Mouse (Mus musculus): Measurements from ENCODE around the gene F7.

DNA sequence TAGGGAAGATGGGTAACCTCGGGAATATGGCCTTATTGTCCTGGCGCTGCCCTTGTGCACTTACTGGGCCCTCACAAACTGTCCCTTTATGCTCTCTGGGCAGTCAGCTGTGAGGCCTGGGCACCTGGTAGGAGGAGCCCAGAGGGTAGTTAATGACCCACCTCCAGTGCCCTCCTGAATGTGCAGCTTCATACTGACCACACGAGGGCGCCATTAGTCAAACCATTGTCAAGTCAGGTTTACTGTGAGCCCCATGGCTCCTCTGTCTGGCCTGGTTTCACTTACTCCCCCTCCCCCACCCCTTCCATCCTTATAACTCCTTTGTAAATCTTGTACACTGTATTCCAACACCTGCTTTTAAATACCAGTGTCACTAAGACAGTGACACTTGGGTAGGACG lies 47.1 kb upstream of the F7 start:
- TF ChIP-seq EP300 (IDR thresholded peaks at IDR 0.05; ENCODE audit: low read depth) (no peak), CTCF (IDR thresholded peaks at IDR 0.05; ENCODE audit: low read depth) (peak; percentile 88)
